Mouse (Mus musculus) left cerebral cortex, adult 2 months (tissue): ENCODE data around the gene Il20rb. TPM values are rescaled to one million over a fixed set of nuclear protein-coding genes. Genes with fewer than 3 reads are reported as not detected.

Experiments used
- DNase-seq, 2 experiments: peaks; one replicate each; pipeline ENCODE4 v3.0.0; 2021 to 2022; ENCODE audit warnings: low spot score in 2 of 2, mixed read lengths in 1 of 2; ENCODE audit errors: extremely low spot score in 1 of 2
- H3K27ac ChIP-seq: fragments of 200-600 bp; 2 replicates; pipeline ENCODE4 v1.8.1; 2022
- H3K4me3 ChIP-seq: fragments of 200-600 bp; 2 replicates; pipeline ENCODE4 v1.8.1; 2022
- CTCF ChIP-seq: fragments of 200-600 bp; IDR thresholded peaks from 2 replicates; pipeline ENCODE4 v1.8.1; 2022; ENCODE audit warnings: antibody characterized with exemption, mild to moderate bottlenecking, moderate library complexity
- intact Hi-C: fragments of 180-260 bp; cut with DNase I; formaldehyde crosslinking; loops from one replicate; pipeline ENCODE4 v1.15.1; 2025
- total RNA-seq, 2 experiments: library from RNA; stranded (reverse); gene quantifications; 2 replicates each; pipeline ENCODE4 v1.2.3; 2021

The Il20rb gene
- total RNA-seq, 2 experiments from 2014 or later, result 0.23 to 0.38 TPM

- intact Hi-C loops, result loop anchor here (5.0 to 10.0 kb wide), 2 partner anchors 552 to 705 kb away; no protein-coding TSS in a partner anchor
- no peak for TF ChIP-seq CTCF
- H3K27ac ChIP-seq, result no peak overlapping the region
- no peak overlapping the region for H3K4me3 ChIP-seq
- DNase-seq, result no peak
These were observed 34.2 kb downstream of the Il20rb start for GRCm38 (mm10) chr9:100452432-100452831.

DNA sequence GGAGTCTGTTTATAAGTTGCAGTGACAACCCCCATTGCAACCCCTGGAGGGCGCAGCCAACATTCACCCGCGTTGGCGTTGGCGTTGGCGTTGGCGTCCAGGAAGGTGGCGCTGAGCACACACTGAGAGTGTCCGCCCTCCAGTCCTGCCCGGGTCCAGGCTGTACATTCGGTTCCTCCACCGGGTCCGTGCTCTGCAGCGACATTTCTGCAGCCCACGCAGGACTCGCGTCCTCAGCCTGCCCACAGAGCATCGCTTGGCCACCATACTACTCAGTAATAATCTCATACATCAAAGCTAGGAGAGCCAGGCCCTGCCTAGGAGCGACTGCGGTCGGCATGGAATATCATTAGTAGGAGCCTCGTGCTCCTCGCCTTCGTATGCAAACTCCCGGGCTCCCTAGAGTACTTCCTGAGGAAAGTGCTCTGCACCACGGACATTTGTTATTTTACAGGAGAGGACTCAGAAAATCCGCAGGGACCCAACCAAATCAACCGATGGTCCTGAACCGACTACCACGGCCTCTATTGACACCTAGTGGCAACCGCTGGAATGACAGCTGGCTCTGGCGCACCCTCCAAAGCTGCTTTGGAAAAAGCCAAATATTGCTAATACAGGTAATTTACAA is 40.4 kb downstream of the Il20rb start:
- H3K4me3 ChIP-seq, result peak overlapping the region; percentile 53
- intact Hi-C loops, result loop anchor here (5.0 kb wide), 3 partner anchors 599 to 714 kb away; no protein-coding TSS in a partner anchor
- no peak overlapping the region for H3K27ac ChIP-seq
- peak; percentile 95 for TF ChIP-seq CTCF
- peak; percentile 76 to 86 for DNase-seq

GRCm38 (mm10) chr9:100440111-100440790 is 46.3 kb downstream of the Il20rb start:
- H3K4me3 ChIP-seq, result no peak overlapping the region
- intact Hi-C loops, result no loop called here
- TF ChIP-seq CTCF, result no peak
- no peak overlapping the region for H3K27ac ChIP-seq
- DNase-seq, result peak in 1 of 2 experiments; percentile 35

DNA sequence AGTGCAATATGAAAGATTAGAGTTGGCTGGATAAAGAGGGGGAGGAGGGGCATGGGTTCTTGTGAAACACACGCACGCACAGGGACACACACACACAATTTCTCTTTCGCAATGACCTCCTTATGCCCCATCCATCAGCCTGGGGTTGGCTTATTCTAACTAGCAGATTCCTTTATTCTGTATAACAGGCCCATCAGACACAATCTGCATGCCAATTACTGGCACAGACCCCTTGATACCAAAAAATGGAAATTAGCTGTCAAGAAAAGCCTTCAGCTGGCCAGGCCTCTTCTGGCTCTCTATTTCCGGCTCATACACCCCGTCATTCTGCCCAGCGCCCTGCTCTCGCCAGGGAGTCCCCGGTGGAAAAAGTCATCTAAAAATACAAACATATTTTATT is 47.1 kb downstream of the Il20rb start:
- intact Hi-C loops, result no loop called here
- DNase-seq, result no peak
- Histone ChIP-seq H3K27ac (no peak overlapping the region), H3K4me3 (no peak overlapping the region)
- TF ChIP-seq CTCF, result no peak

- Histone ChIP-seq H3K4me3 (no peak overlapping the region), H3K27ac (no peak overlapping the region)
- intact Hi-C loops, result no loop called here
- TF ChIP-seq CTCF, result no peak
- no peak for DNase-seq
These were observed 47.6 kb downstream of the Il20rb start for GRCm38 (mm10) chr9:100438994-100439393.

GRCm38 (mm10) chr9:100436865-100437595 is 49.6 kb downstream of the Il20rb start:
- Histone ChIP-seq H3K27ac (no peak overlapping the region), H3K4me3 (no peak overlapping the region)
- no peak for TF ChIP-seq CTCF
- no peak for DNase-seq
- intact Hi-C loops, result no loop called here

GRCm38 (mm10) chr9:100431355-100431754 is 55.2 kb downstream of the Il20rb start:
- Histone ChIP-seq H3K4me3 (no peak overlapping the region), H3K27ac (no peak overlapping the region)
- intact Hi-C loops, result no loop called here
- no peak for DNase-seq
- TF ChIP-seq CTCF, result no peak

GRCm38 (mm10) chr9:100430911-100431310 is 55.7 kb downstream of the Il20rb start:
- intact Hi-C loops, result no loop called here

DNA sequence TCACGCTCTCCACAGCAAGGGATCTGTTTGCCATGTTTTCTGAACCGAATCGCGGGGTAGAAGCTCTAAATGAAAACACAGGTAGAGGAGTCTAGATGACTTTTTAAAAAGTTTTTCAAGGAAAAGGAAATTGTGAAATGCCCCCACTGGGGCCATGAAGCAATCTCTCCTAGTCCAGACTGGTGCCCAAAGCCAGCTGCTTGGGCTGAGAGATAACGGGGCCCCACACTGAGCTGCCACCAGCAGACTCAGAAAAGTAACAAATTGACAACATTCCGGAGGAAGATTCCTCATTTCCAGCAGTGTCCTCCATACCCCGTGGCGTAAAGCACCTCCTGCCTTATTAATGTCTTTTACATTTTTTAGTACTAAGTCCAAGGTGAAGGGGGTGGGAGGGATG is 66.9 kb downstream of the Il20rb start:
- intact Hi-C loops, result no loop called here
- no peak for DNase-seq

More at GRCm38 (mm10) chr9:100430911-100431310, 55.7 kb downstream of the Il20rb start:
- TF ChIP-seq CTCF, result no peak
- DNase-seq, result no peak
- no peak overlapping the region for H3K4me3 ChIP-seq
- H3K27ac ChIP-seq, result no peak overlapping the region

GRCm38 (mm10) chr9:100419103-100419502 is 67.5 kb downstream of the Il20rb start:
- no peak for DNase-seq
- Histone ChIP-seq H3K4me3 (no peak overlapping the region), H3K27ac (no peak overlapping the region)
- intact Hi-C loops, result no loop called here
- TF ChIP-seq CTCF, result no peak

More for the DNA sequence above, 66.9 kb downstream of the Il20rb start:
- H3K27ac ChIP-seq, result no peak overlapping the region
- H3K4me3 ChIP-seq, result no peak overlapping the region
- no peak for TF ChIP-seq CTCF

- TF ChIP-seq CTCF, result no peak
- H3K4me3 ChIP-seq, result no peak overlapping the region
- intact Hi-C loops, result no loop called here
- no peak overlapping the region for H3K27ac ChIP-seq
- no peak for DNase-seq
These were observed 69.8 kb downstream of the Il20rb start for GRCm38 (mm10) chr9:100416756-100417155.

DNA sequence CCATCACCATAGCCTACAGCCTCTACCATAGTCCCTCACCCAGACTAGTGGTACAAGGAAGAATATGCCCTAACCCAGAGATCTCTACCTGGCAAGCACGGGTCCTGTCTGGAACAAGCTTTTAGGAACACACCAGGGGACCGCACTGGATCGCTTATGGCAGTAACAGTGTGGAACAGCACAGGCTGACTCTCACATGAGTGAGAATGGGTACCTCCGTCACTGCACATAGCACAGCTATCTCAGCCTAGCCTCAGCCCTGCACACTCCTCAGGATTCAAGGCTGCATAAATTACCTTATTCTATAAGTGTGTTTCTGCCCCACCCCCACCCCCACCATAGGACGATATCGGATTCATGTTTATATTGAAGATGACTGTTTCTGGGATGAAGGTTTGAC is 70.3 kb downstream of the Il20rb start:
- no peak for DNase-seq
- TF ChIP-seq CTCF, result no peak
- no peak overlapping the region for H3K4me3 ChIP-seq
- no peak overlapping the region for H3K27ac ChIP-seq
- intact Hi-C loops, result no loop called here
